Mouse (Mus musculus) lung, postnatal 0 days (tissue): ENCODE data around the gene Olfr1450. TPM values are rescaled to one million over a fixed set of nuclear protein-coding genes. Genes with fewer than 3 reads are reported as not detected.
"Not testable (repeated sequence)": the region's sequence is repeated elsewhere in the genome, so short reads cannot be mapped to it uniquely, and the experiment has no call there.

ENCODE experiments used
- ATAC-seq: fragments of 200-750 bp; cut with Nextera tagmentation; 2 replicates; pipeline ENCODE4 v1.8.0; 2017; ENCODE audit warnings: moderate library complexity
- DNase-seq: peaks from one replicate; pipeline ENCODE4 v3.0.0-alpha.2; 2016; ENCODE audit warnings: low spot score
- H3K27ac ChIP-seq: fragments of 300-500 bp; sonication (generic); 2 replicates; pipeline ENCODE4 v1.5.1; 2014; ENCODE audit warnings: antibody characterized with exemption, mild to moderate bottlenecking, low read length, mixed read lengths
- H3K27me3 ChIP-seq: fragments of 300-500 bp; sonication (generic); replicated peaks from 2 replicates; pipeline ENCODE4 v1.6.1; 2014; ENCODE audit warnings: low read length, mixed read lengths; ENCODE audit not compliant: insufficient read depth
- H3K36me3 ChIP-seq: fragments of 300-500 bp; sonication (generic); 2 replicates; pipeline ENCODE4 v1.6.1; 2014; ENCODE audit warnings: low read length, mixed read lengths; ENCODE audit not compliant: insufficient read depth
- H3K4me1 ChIP-seq: fragments of 300-500 bp; sonication (generic); 2 replicates; pipeline ENCODE4 v1.6.1; 2014; ENCODE audit warnings: antibody characterized with exemption, low read depth, low read length, mixed read lengths; ENCODE audit not compliant: insufficient read depth
- H3K4me2 ChIP-seq: fragments of 300-500 bp; sonication (generic); replicated peaks from 2 replicates; pipeline ENCODE4 v1.6.1; 2014; ENCODE audit warnings: low read depth, mild to moderate bottlenecking, low read length, moderate library complexity, mixed read lengths
- H3K4me3 ChIP-seq: fragments of 300-500 bp; sonication (generic); 2 replicates; pipeline ENCODE4 v1.5.1; 2014; ENCODE audit warnings: low read depth, low read length
- H3K9ac ChIP-seq: fragments of 300-500 bp; sonication (generic); replicated peaks from 2 replicates; pipeline ENCODE4 v1.6.1; 2014; ENCODE audit warnings: low read depth, mild to moderate bottlenecking
- H3K9me3 ChIP-seq: fragments of 300-500 bp; sonication (generic); 2 replicates; pipeline ENCODE4 v1.6.1; 2016; ENCODE audit warnings: low read length, mixed read lengths
- CTCF ChIP-seq: IDR thresholded peaks from 2 replicates; pipeline ENCODE4 v1.5.1; 2016; ENCODE audit warnings: antibody characterized with exemption, mild to moderate bottlenecking
- EP300 ChIP-seq: IDR thresholded peaks from 2 replicates; pipeline ENCODE4 v1.6.1; 2016; ENCODE audit warnings: antibody characterized with exemption, mild to moderate bottlenecking, control low read depth
- WGBS: fragments of 180-500 bp; shearing (Covaris S2); extraction: QIAGEN DNeasy Blood & Tissue Kit; methylation state at CpG from one replicate; pipeline ENCODE4 v1.1.7; 2014; 5-methylcytosine and 5-hydroxymethylcytosine counted together
- polyA plus RNA-seq: library from polyadenylated mRNA; unstranded; fragments of >200 nt; fragmentation: Nextera tagmentation; extraction: Ambion mirVana; gene quantifications from 2 replicates; pipeline ENCODE4 v1.2.1, GENCODE M21; 2015

Olfr1450 gene
- not detected in 2 replicates for polyA plus RNA-seq

- Histone ChIP-seq H3K36me3 (no peaks in the 10 kb centered on the region), H3K9me3 (no peaks in the 10 kb centered on the region), H3K4me2 (no peak within 1 kb of the TSS), H3K27ac (no peak within 1 kb of the TSS), H3K27me3 (no peaks in the 10 kb centered on the region), H3K4me3 (no peak within 1 kb of the TSS), H3K9ac (no peak within 1 kb of the TSS), H3K4me1 (no peaks in the 10 kb centered on the region)
- ATAC-seq (no peak), DNase-seq (no peak)
- 87% methylated on average over 1 of the region's 1 CpGs for WGBS
- TF ChIP-seq EP300 (no peak), CTCF (no peak)
Measured at GRCm38 (mm10) chr19:12949958-12950357, at the start of gene Olfr1450. Gene Olfr1450, plus strand, starts transcription at chr19:12950258.

GRCm38 (mm10) chr19:12903643-12904042 lies 46.4 kb upstream of the Olfr1450 start, which contains the start of gene Olfr1447:
Gene Olfr1447, minus strand, starts transcription at chr19:12903743.
- Histone ChIP-seq H3K4me1 (no peaks in the 10 kb centered on the region), H3K4me2 (no peak within 1 kb of the TSS), H3K27me3 (no peaks in the 10 kb centered on the region), H3K9ac (no peak within 1 kb of the TSS), H3K9me3 (no peaks in the 10 kb centered on the region), H3K27ac (no peak within 1 kb of the TSS), H3K36me3 (no peaks in the 10 kb centered on the region), H3K4me3 (no peak within 1 kb of the TSS)
- WGBS: 80% methylated on average over 1 of the region's 1 CpGs
- DNase-seq: no peak
- TF ChIP-seq CTCF: no peak
- no peak for TF ChIP-seq EP300
- ATAC-seq: no peak

- Histone ChIP-seq H3K9me3 (no peaks in the 10 kb centered on the region), H3K27me3 (no peaks in the 10 kb centered on the region), H3K4me1 (no peaks in the 10 kb centered on the region), H3K9ac (no peak within 1 kb of the TSS), H3K27ac (no peak within 1 kb of the TSS), H3K4me3 (no peak within 1 kb of the TSS), H3K4me2 (no peak within 1 kb of the TSS), H3K36me3 (no peaks in the 10 kb centered on the region)
- ATAC-seq (no peak), DNase-seq (no peak)
- TF ChIP-seq EP300 (no peak), CTCF (no peak)
- 66% methylated on average over 1 of the region's 1 CpGs for WGBS
Measured at GRCm38 (mm10) chr19:12924319-12924718, 25.7 kb upstream of the Olfr1450 start, which contains the start of gene Olfr1448. Gene Olfr1448, minus strand, starts transcription at chr19:12924419.

- Histone ChIP-seq H3K27me3 (no peaks in the 10 kb centered on the region), H3K27ac (no peak within 1 kb of the TSS)
- no peak for ATAC-seq
Measured at GRCm38 (mm10) chr19:12930540-12930939, 19.5 kb upstream of the Olfr1450 start, which contains the start of gene Olfr1449. Gene Olfr1449, plus strand, starts transcription at chr19:12930840.

GRCm38 (mm10) chr19:12970082-12970481 lies 20.0 kb downstream of the Olfr1450 start:
- not testable (repeated sequence) for H3K9ac ChIP-seq, H3K27me3 ChIP-seq, H3K36me3 ChIP-seq, H3K4me1 ChIP-seq, H3K9me3 ChIP-seq, H3K4me3 ChIP-seq, H3K4me2 ChIP-seq, ATAC-seq, H3K27ac ChIP-seq, DNase-seq
- 71% methylated on average over 5 of the region's 5 CpGs for WGBS

More at GRCm38 (mm10) chr19:12930540-12930939, 19.5 kb upstream of the Olfr1450 start, which contains the start of gene Olfr1449:
- DNase-seq: no peak
- Histone ChIP-seq H3K4me2 (no peak within 1 kb of the TSS), H3K4me1 (no peaks in the 10 kb centered on the region), H3K36me3 (no peaks in the 10 kb centered on the region), H3K4me3 (no peak within 1 kb of the TSS), H3K9me3 (no peaks in the 10 kb centered on the region), H3K9ac (no peak within 1 kb of the TSS)
- TF ChIP-seq CTCF (no peak), EP300 (no peak)

GRCm38 (mm10) chr19:12992316-12992715 lies 42.3 kb downstream of the Olfr1450 start:
- WGBS: 88% methylated on average over 4 of the region's 4 CpGs
- not testable (repeated sequence) for H3K27me3 ChIP-seq, H3K9me3 ChIP-seq, H3K4me2 ChIP-seq, ATAC-seq, H3K4me1 ChIP-seq, DNase-seq, H3K36me3 ChIP-seq, H3K4me3 ChIP-seq, H3K27ac ChIP-seq, H3K9ac ChIP-seq

- H3K9me3 ChIP-seq: no peaks in the 10 kb centered on the region
- TF ChIP-seq CTCF (no peak), EP300 (no peak)
- H3K4me2 ChIP-seq: no peak within 1 kb of the TSS
- H3K27ac ChIP-seq: no peak within 1 kb of the TSS
- no peaks in the 10 kb centered on the region for H3K4me1 ChIP-seq
- ATAC-seq: no peak
- no peaks in the 10 kb centered on the region for H3K36me3 ChIP-seq
- H3K9ac ChIP-seq: no peak within 1 kb of the TSS
- 58% methylated on average over 2 of the region's 2 CpGs for WGBS
- DNase-seq: no peak
- no peak within 1 kb of the TSS for H3K4me3 ChIP-seq
- no peaks in the 10 kb centered on the region for H3K27me3 ChIP-seq
Measured at GRCm38 (mm10) chr19:12994714-12995113, 44.7 kb downstream of the Olfr1450 start, which contains the start of gene Olfr1451. Gene Olfr1451, plus strand, starts transcription at chr19:12995014.

Other genes starting within 250 kb of the Olfr1450 start
- gene Cntf, start 184.6 kb upstream of the Olfr1450 start, polyA plus RNA-seq: 0.91 and 0.93 TPM in 2 replicates
- 12.0 and 12.6 TPM in 2 replicates for gene Zfp91, start 154.1 kb upstream of the Olfr1450 start, polyA plus RNA-seq
- gene Lpxn, start 154.1 kb upstream of the Olfr1450 start, polyA plus RNA-seq: 2.9 and 3.7 TPM in 2 replicates
- not detected in 2 replicates for gene Gm5244, start 103.6 kb upstream of the Olfr1450 start, polyA plus RNA-seq
- not detected in 2 replicates for gene Olfr1444, start 93.0 kb upstream of the Olfr1450 start, polyA plus RNA-seq
- gene Olfr1445, start 66.4 kb upstream of the Olfr1450 start, polyA plus RNA-seq: not detected in 2 replicates
- not detected in 2 replicates for gene Olfr1446, start 56.7 kb upstream of the Olfr1450 start, polyA plus RNA-seq
- not detected in 2 replicates for gene Olfr1447, start 46.5 kb upstream of the Olfr1450 start, polyA plus RNA-seq
- gene Olfr1448, start 25.8 kb upstream of the Olfr1450 start, polyA plus RNA-seq: not detected in 2 replicates
- not detected in 2 replicates for gene Olfr1449, start 19.4 kb upstream of the Olfr1450 start, polyA plus RNA-seq
- not detected in 2 replicates for gene Olfr1451, start 44.8 kb downstream of the Olfr1450 start, polyA plus RNA-seq
- not detected in 2 replicates for gene Olfr1453, start 78.1 kb downstream of the Olfr1450 start, polyA plus RNA-seq
- not detected in 2 replicates for gene Olfr1454, start 110.4 kb downstream of the Olfr1450 start, polyA plus RNA-seq
- not detected in 2 replicates for gene Olfr1457, start 147.6 kb downstream of the Olfr1450 start, polyA plus RNA-seq
- not detected in 2 replicates for gene Olfr1458, start 156.5 kb downstream of the Olfr1450 start, polyA plus RNA-seq
- gene Olfr1459, start 199.3 kb downstream of the Olfr1450 start, polyA plus RNA-seq: not detected in 2 replicates
- gene Olfr1461, start 212.7 kb downstream of the Olfr1450 start, polyA plus RNA-seq: not detected in 2 replicates
- gene Olfr1462, start 235.5 kb downstream of the Olfr1450 start, polyA plus RNA-seq: not detected in 2 replicates